Mouse (Mus musculus) forebrain, embryonic 14.5 days (tissue): ENCODE results near the gene Clasp2. TPM values are rescaled to one million over a fixed set of nuclear protein-coding genes. Genes with fewer than 3 reads are reported as not detected.

Experiments
- ATAC-seq: fragments of 200-750 bp; cut with Nextera tagmentation; 2 replicates; pipeline ENCODE4 v1.8.0; 2017; ENCODE audit warnings: mild to moderate bottlenecking, moderate library complexity
- DNase-seq: peaks from one replicate; pipeline ENCODE4 v3.0.0-alpha.2; 2015; ENCODE audit warnings: low spot score
- H3K27ac ChIP-seq: fragments of 300-500 bp; sonication (generic); 2 replicates; pipeline ENCODE4 v1.5.1; 2014; ENCODE audit warnings: low read depth, mild to moderate bottlenecking, control low read depth, low read length, moderate library complexity
- H3K27me3 ChIP-seq: fragments of 300-500 bp; sonication (generic); replicated peaks from 2 replicates; pipeline ENCODE4 v1.6.1; 2014; ENCODE audit warnings: low read length, control low read depth, mixed read lengths; ENCODE audit not compliant: control insufficient read depth, insufficient read depth
- H3K36me3 ChIP-seq: fragments of 300-500 bp; sonication (generic); 2 replicates; pipeline ENCODE4 v1.6.1; 2014; ENCODE audit warnings: low read length, control low read depth; ENCODE audit not compliant: control insufficient read depth, insufficient read depth
- H3K4me1 ChIP-seq: fragments of 300-500 bp; sonication (generic); 2 replicates; pipeline ENCODE4 v1.6.1; 2014; ENCODE audit warnings: antibody characterized with exemption, low read length, control low read depth; ENCODE audit not compliant: control insufficient read depth, insufficient read depth
- H3K4me2 ChIP-seq: fragments of 300-500 bp; sonication (generic); 2 replicates; pipeline ENCODE4 v1.6.1; 2014; ENCODE audit warnings: mild to moderate bottlenecking, control low read depth, low read length
- H3K4me3 ChIP-seq: fragments of 300-500 bp; sonication (generic); 2 replicates; pipeline ENCODE4 v1.5.1; 2014; ENCODE audit warnings: low read depth, low read length, control low read depth
- H3K9ac ChIP-seq: fragments of 300-500 bp; sonication (generic); 2 replicates; pipeline ENCODE4 v1.6.1; 2014; ENCODE audit warnings: mild to moderate bottlenecking, low read length, control low read depth, moderate library complexity
- H3K9me3 ChIP-seq: fragments of 300-500 bp; sonication (generic); replicated peaks from 2 replicates; pipeline ENCODE4 v1.6.1; 2016; ENCODE audit warnings: low read length, control low read depth, mixed read lengths; ENCODE audit not compliant: control insufficient read depth
- WGBS: fragments of 180-500 bp; shearing (Covaris S2); extraction: QIAGEN DNeasy Blood & Tissue Kit; methylation state at CpG from one replicate; pipeline ENCODE4 v1.1.7; 2014; 5-methylcytosine and 5-hydroxymethylcytosine counted together
- polyA plus RNA-seq: library from polyadenylated mRNA; unstranded; fragments of >200 nt; fragmentation: Nextera tagmentation; extraction: Ambion mirVana; gene quantifications from 2 replicates; pipeline ENCODE4 v1.2.1, GENCODE M21; 2014

Gene Clasp2
- polyA plus RNA-seq, 1 experiment from 2014 or later = 86.2 TPM

DNA sequence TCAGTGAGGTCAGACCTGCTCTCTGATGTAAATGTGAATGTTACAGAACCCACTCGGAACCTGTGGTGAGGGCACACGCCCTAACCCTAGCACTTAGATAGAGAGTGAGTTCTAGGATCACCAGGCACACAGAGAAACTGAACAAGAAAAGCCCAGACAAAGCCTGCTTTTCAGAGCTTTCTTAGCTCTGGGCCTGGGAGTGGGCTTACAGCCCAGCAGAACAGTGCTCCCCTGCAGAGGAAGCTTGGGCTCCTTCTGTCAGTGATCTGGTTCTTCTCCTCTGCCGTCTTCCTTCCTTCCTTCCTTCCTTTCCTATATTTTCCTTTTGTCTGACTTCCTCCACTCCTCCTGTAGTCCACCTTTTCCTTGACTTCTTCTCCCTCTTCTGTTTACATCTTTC lies 61.5 kb downstream of the Clasp2 start:
- ATAC-seq (no peak), DNase-seq (no peak)
- Histone ChIP-seq H3K9me3 (no peaks in the 10 kb centered on the region), H3K4me1 (no peaks in the 10 kb centered on the region), H3K36me3 (no peaks in the 10 kb centered on the region), H3K27ac (no peak overlapping the region; the same call in 1 of the 2 replicates), H3K4me2 (no peak overlapping the region), H3K9ac (no peak overlapping the region), H3K4me3 (no peak overlapping the region), H3K27me3 (no peaks in the 10 kb centered on the region)
- 41% methylated on average over 3 of the region's 3 CpGs for WGBS

- no peak overlapping the region for H3K27ac ChIP-seq
- 87% methylated on average over 2 of the region's 2 CpGs for WGBS
Measured at GRCm38 (mm10) chr9:113803751-113804150, 62.5 kb downstream of the Clasp2 start.

DNA sequence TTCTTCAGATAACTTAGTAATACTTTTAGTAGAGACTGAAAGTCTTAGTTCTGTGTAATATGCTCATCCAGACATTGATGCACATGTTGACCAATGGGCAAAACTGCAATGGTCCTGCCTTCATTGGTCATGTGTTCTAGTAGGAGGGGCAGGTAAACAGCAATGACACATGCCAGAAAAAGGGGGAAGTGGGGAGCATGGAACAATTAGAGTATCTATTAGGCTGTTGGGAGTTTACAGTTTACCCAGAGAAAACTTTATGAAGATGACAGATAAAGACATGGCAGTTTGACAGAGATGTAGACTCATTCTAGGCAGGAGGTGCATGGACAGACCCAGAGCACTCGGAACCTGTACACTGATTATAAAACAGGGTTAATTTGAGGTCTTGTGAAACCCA lies 64.1 kb downstream of the Clasp2 start:
- Histone ChIP-seq H3K9me3 (no peaks in the 10 kb centered on the region), H3K36me3 (no peaks in the 10 kb centered on the region), H3K9ac (no peak overlapping the region), H3K4me3 (no peak overlapping the region), H3K4me1 (no peaks in the 10 kb centered on the region), H3K27me3 (no peaks in the 10 kb centered on the region), H3K27ac (no peak overlapping the region), H3K4me2 (no peak overlapping the region)
- 100% methylated on average over 1 of the region's 1 CpGs for WGBS
- DNase-seq = no peak
- no peak for ATAC-seq

More at GRCm38 (mm10) chr9:113803751-113804150, 62.5 kb downstream of the Clasp2 start:
- Histone ChIP-seq H3K4me1 (no peaks in the 10 kb centered on the region), H3K27me3 (no peaks in the 10 kb centered on the region), H3K36me3 (no peaks in the 10 kb centered on the region), H3K4me2 (no peak overlapping the region), H3K9me3 (no peaks in the 10 kb centered on the region), H3K9ac (no peak overlapping the region), H3K4me3 (no peak overlapping the region)
- DNase-seq (no peak), ATAC-seq (no peak)

DNA sequence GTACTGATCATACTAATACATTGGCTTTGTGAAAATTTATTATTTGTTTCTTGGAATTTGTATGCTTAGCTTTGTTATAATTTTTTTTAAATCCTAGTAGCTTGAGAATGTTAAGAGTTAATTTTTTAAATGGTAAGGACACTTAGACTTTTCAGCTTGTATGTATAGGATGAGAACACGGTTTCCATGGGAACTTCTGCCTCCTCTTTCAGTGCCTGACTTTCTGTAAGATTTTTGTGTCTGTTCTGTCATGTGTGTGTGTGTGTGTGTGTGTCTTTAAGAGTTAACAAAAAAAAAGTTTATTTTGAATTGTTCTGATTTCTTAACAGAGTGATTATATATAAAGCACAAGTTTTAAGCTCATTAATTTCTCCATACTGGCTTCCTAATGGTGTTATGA lies 70.1 kb downstream of the Clasp2 start:
- no peak for ATAC-seq
- DNase-seq = peak; percentile 46
- Histone ChIP-seq H3K9ac (no peak overlapping the region), H3K27ac (no peak overlapping the region), H3K4me2 (peak overlapping the region; percentile 44), H3K9me3 (no peaks in the 10 kb centered on the region), H3K27me3 (no peaks in the 10 kb centered on the region), H3K4me3 (peak overlapping the region; percentile 28; the same call in 1 of the 2 replicates), H3K4me1 (peaks cover 5% of the 10 kb centered on the region; the same call in 1 of the 2 replicates), H3K36me3 (0 out of 2 replicates have a peak, but pooled peaks cover 3% of the 10 kb centered on the region)
- WGBS = 76% methylated on average over 1 of the region's 1 CpGs

DNA sequence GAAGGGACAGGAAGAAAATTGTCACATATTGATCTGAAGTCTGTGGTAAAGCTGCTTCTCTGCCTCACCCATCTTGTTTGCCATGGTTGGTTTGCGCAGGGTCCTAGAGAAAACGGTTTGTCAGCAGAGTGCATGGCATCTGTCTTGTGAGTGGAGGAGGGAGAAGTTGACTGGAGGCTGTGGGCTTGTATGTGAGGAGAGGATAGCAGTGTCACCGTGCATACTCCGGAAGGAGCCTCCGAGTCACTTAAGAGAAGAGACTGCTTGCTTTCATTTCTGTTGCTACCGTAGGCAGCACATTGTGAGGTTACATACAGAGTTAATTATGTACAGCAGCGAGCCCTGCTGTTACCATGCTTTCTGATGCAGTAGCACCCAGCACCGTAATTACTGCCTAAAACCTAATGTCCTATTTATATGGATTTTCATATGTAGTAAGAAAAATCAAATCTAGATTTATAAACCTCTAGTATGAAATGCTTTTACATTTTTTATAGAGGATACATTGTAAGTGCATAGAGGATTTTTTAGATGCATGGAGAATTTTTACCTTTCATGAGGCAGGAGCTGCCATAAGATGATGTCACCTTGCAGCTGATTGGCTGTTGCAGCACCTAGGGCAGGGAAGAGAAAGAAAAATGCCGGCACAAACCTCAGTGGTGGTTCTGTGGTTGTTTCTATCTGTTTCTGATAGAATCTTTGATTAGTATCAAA lies 70.8 kb downstream of the Clasp2 start:
- DNase-seq (peak; percentile 88), ATAC-seq (peak; percentile 94)
- Histone ChIP-seq H3K4me1 (peaks cover 5% of the 10 kb centered on the region; the same call in 1 of the 2 replicates), H3K36me3 (0 out of 2 replicates have a peak, but pooled peaks cover 3% of the 10 kb centered on the region), H3K27ac (peak overlapping the region; percentile 92), H3K27me3 (no peaks in the 10 kb centered on the region), H3K9ac (peak overlapping the region; percentile 50), H3K4me3 (peak overlapping the region; percentile 28), H3K4me2 (peak overlapping the region; percentile 44), H3K9me3 (no peaks in the 10 kb centered on the region)
- 24% methylated on average over 9 of the region's 9 CpGs for WGBS

DNA sequence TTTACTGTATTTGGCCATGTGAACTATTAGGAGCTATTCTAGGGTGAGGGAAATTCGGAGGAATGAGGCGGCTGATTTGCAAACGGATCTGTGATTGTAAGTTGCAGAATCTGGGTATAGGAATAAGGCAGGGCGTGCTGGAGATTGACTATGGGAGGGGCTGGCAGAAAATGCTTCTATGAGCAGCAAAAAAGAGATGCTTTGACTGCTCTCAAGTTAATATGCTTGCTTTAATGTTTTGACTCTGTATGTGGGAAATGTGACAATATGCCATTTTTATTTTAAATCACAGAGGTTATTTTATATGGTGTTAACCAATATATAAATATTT lies 71.4 kb downstream of the Clasp2 start:
- no peaks in the 10 kb centered on the region for H3K9me3 ChIP-seq
- peak overlapping the region; percentile 28 for H3K4me3 ChIP-seq
- H3K27me3 ChIP-seq = no peaks in the 10 kb centered on the region
- ATAC-seq = peak; percentile 63
- peak overlapping the region; percentile 92 for H3K27ac ChIP-seq
- 0 out of 2 replicates have a peak, but pooled peaks cover 3% of the 10 kb centered on the region for H3K36me3 ChIP-seq
- H3K4me1 ChIP-seq = peaks cover 5% of the 10 kb centered on the region; the same call in 1 of the 2 replicates
- no peak for DNase-seq
- H3K9ac ChIP-seq = peak overlapping the region; percentile 50
- WGBS = 59% methylated on average over 4 of the region's 4 CpGs
- peak overlapping the region; percentile 44 for H3K4me2 ChIP-seq

DNA sequence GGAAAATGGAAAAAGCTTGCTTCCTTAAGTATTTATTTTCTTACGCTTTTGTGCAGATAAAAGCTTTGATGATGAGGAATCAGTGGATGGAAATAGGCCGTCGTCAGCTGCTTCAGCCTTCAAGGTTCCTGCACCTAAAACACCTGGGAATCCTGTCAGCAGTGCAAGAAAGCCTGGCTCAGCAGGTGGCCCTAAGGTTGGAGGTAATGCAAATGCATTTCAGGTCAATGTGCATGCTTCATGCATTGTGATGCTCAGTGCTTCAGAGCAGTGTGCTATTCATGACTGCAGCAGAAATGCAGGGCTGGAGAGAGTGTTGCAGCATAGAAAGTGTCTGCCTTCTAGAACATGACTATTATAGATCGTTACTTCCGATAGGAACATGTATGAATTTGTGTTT lies 71.8 kb downstream of the Clasp2 start:
- 74% methylated on average over 5 of the region's 5 CpGs for WGBS
- Histone ChIP-seq H3K27me3 (no peaks in the 10 kb centered on the region), H3K36me3 (0 out of 2 replicates have a peak, but pooled peaks cover 3% of the 10 kb centered on the region)

GRCm38 (mm10) chr9:113815836-113816235 lies 74.6 kb downstream of the Clasp2 start:
- Histone ChIP-seq H3K9ac (no peak overlapping the region), H3K9me3 (no peaks in the 10 kb centered on the region), H3K36me3 (0 out of 2 replicates have a peak, but pooled peaks cover 3% of the 10 kb centered on the region), H3K4me2 (no peak overlapping the region), H3K4me3 (no peak overlapping the region), H3K27me3 (no peaks in the 10 kb centered on the region), H3K27ac (no peak overlapping the region), H3K4me1 (peaks cover 5% of the 10 kb centered on the region; the same call in 1 of the 2 replicates)
- ATAC-seq (no peak), DNase-seq (no peak)
- WGBS = 80% methylated on average over 2 of the region's 2 CpGs

More for the DNA sequence above, 71.8 kb downstream of the Clasp2 start:
- Histone ChIP-seq H3K4me3 (peak overlapping the region; percentile 28), H3K27ac (no peak overlapping the region; the same call in 1 of the 2 replicates), H3K9ac (peak overlapping the region; percentile 56), H3K4me2 (peak overlapping the region; percentile 44), H3K4me1 (peaks cover 5% of the 10 kb centered on the region; the same call in 1 of the 2 replicates), H3K9me3 (no peaks in the 10 kb centered on the region)
- DNase-seq (peak; percentile 23), ATAC-seq (no peak)

- no peaks in the 10 kb centered on the region for H3K4me1 ChIP-seq
- WGBS = 69% methylated on average over 1 of the region's 1 CpGs
- H3K27me3 ChIP-seq = no peaks in the 10 kb centered on the region
- no peak for ATAC-seq
- peak; percentile 34 for DNase-seq
- no peak overlapping the region for H3K4me2 ChIP-seq
- no peak overlapping the region for H3K9ac ChIP-seq
- H3K27ac ChIP-seq = no peak overlapping the region
- no peak overlapping the region for H3K4me3 ChIP-seq
- H3K36me3 ChIP-seq = no peaks in the 10 kb centered on the region
- no peaks in the 10 kb centered on the region for H3K9me3 ChIP-seq
Measured at GRCm38 (mm10) chr9:113822150-113822549, 80.9 kb downstream of the Clasp2 start.
